Mouse (Mus musculus): ENCODE measurements at regions not wholly inside any gene's neighbourhood (a gene's known extent, or its start where the extent isn't known, plus 50 kb on each side); places are given as distances from the start of the nearest gene placed in this dataset.

DNA sequence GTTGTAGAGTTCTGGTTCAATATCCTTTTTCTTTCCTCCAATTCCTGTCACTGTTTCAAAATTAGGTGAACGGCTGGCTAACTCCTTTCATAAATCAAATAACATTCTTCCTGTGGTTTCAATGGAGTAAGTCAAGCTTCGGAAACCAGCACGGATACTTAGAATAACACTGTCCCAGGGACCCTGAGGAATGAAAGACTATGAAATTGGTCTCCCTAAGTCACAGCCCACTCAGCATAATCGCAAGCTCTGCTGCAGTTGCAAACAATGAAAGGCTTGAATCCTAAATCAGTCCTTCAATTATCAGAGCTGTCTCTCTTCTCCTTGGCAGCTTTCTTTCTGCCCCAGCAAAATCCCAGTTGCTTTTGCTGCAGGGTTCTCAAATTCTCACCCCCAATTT is 475.8 kb downstream of the Rps29 start:
- no peak for DNase-seq (ENCODE audit: low spot score)

DNA sequence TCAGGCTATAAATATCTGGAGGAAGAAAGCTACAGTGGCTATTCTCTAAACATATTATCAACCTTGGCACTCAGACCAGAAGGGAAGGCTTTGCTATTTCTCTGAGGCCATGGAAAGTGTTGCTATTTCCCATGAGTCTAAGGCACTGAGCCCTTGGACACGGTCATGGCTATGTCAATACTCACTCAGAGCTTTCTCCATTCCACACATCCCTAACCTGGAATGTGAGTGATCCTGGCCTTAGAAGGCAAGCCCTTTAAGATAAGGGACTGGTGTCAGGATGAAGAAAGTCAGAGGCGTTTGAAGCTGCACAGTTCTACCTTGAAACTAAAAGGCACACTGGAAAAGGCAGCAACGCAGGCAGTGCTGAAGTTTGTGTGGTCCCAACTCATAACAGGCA is 478.3 kb downstream of the Rps29 start:
- no peak for DNase-seq (ENCODE audit: low spot score)

DNA sequence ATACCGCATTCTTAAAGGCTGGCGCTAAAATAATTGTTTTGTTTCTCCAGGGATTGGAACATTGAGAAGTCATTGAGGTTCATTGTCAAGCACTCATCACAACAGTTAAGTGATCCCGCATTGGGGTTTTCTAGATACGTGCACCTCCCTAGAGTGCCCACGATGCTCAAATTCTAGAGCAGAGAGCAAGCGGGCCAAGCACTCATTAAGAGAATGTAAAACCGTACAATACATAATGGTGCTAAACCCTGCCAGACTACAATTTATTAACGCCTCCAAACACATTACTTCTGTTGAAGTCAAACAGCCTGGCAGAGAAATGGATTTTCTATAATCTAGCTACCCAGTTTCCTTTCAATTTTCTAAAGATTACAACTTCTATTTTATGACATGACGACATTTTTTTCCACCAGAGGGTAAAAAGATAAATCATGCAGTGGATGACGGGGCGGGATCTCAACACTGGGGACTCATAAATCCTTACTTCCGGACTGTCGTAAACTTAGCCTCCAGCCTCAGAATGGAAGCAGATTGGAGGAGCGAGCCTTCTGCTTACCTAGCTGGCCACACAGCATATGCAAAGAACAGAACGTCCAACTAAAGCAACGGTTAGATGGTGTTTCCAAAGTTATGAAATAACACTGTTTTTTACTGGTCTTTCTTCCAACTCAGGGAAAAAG is 482.8 kb downstream of the Rps29 start:
- no peak for DNase-seq (ENCODE audit: low spot score)

DNA sequence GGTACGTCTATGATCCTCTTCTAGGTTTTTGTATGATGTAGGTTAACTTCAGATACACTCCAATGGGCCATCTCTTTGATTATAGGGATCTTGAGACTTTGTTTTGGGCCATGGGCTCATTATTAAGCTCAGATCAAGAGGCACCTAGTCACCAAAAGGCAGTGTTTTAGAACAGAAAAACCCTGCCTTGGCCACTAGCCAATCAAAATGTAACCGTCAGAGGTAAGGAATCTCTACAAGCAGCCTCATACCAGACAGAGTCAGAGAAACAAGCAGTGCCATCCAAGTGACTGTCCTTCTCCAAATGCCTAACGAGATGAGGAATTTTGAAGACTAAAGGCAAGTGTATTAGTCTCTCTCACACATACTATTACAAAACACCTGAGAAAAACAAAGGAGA is 487.0 kb downstream of the Rps29 start:
- no peak for DNase-seq (ENCODE audit: low spot score)

DNA sequence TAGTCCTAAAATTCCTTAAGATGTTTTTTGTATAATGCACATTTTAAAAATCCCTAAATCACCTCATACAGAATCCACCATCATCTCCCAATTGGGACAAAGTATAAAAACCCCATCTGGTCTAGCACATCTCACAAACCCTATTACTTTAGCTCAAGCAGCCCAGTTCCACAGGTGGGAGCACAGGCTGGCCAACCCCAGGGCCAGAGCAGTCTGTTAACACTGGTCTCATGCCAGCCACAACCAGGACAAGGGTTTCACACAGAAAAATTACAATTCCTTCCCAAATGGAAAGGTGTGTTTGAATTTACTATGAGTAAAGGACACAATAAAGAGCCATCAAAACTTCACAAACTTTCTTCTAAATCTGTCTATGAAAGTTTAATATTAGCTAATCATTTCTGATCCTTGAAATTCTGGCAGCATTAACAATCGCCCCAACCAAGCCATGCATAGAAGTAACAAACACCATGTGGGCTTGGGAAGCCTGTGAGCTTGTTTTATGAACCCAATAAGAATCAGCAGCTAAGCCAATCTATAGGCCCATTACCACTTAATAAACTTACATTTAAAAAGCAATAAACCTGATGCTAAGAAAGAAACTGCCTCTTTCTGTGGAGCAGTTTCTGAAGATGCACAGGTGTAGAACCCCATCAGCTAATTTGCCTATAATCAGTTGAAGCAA is 512.9 kb downstream of the Rps29 start:
- no peak for DNase-seq (ENCODE audit: low spot score)

DNA sequence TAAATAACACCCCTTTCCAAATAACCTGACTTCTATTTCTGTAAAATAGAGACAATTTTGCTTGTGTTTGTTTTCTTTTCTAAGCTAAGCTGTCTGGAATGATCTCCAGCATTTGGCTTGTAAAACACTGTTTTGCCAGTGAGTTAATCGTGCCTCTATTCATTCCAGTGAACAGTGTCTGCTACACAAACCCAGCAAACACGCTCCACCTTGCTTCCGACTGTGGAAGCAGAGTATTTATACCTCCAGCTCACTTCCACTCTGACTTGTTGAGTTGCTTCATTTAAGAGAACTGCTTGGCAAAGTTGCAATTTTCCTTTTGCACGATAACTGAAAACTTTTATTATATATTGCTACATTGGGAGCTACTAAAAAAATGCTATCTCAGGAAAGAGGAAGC is 515.3 kb downstream of the Rps29 start:
- no peak for DNase-seq (ENCODE audit: low spot score)

DNA sequence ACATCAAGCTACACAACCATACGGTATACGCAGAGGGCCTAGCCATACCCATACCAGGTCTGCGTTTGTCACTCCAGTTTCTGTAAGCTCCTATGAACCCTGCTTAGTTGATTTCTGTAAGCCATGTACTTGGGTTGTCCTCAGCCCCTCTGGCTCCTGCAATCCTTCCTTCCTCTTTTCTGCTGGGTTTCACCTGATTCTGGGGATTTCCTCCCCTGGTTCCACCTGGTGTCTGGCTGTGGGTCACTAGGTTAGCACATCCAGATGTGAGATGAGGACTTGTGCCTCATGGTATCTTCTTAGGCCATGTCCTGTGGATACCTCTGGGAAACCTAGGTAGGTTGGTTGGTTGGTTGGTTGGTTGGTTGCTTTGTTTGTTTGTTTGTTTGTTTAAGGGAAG is 526.5 kb downstream of the Rps29 start:
- no peak for DNase-seq (ENCODE audit: low spot score)

DNA sequence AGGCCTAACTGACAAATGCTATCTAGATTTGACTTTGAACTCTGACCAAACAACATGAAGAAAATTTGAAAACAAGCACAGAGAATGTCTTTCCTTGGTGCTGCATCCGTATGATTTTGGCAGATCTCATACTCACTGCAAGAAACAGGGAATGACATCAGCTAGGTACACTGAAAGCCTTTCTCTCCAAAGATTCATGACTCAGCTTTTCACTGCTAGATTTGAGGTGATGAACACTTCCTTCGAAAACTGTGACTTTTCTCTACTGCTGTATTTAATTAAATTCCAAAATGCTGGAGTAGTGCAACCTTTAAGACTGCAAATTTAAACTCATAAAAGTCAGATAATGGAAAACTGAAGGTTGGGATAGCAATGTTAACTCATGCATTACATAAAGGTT is 540.6 kb downstream of the Rps29 start:
- no peak for DNase-seq (ENCODE audit: low spot score)

DNA sequence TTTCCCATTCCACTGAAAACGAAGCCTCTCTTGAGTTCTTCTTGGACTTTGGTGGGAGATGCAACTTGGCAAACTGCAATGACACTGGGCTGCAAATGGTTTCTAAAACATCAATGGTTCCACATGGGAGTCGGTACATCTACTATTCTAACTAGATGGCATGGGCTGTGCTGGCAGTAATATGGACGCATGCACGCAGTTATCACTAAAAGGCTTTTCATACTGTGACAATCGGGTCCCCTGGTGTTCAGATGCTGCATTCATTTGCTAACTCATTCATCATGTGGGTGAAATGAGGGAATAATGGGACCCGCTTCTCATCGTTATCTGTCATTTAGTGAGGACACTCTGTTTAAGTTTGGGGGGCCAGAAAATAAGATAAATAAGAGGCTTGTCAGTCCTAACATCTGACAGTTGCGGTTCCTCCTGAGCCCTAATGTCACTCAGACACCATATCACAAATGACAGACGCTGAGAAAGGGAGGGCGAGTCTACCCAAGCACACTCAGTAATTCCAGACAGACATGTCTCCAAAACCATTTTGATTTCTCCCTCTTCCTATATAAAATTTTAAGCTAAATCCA is 553.5 kb downstream of the Rps29 start:
- no peak for DNase-seq (ENCODE audit: low spot score)

DNA sequence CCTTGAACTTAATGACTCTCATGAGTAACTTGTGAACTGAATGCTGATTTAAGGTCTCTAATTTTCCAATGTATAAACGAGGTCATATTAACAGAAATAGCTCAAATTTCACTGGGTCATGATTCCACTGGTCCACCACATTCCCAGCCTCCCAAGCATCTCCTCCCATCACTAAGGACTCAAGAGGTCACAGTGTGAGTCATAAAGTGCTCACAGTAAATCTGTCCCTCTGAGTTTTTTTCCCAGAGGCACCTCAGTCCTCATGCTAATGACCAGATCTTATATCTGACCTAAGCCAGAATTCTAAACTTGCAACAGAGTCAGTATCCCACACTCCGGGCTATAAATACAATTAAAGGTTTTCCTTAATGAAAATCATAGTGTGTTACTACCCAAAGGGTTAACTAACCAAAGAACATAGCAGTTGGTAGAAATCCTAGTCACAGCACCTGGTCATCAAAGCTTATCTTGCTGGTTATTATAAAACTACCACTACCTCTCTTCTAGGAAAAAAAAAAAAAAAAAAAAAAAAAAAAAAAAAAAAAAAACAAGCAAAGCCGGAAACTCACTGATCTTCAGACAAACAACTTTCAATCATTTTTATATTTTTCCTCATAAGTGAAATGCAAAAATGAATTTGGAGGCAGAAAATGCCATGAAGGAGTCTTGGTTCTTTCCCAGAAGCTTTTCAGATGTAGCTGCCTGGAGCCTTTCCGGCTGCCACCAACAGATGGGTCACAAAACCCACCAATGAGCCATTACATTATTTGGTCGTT is 554.3 kb downstream of the Rps29 start:
- DNase-seq (ENCODE audit: low spot score): no peak

DNA sequence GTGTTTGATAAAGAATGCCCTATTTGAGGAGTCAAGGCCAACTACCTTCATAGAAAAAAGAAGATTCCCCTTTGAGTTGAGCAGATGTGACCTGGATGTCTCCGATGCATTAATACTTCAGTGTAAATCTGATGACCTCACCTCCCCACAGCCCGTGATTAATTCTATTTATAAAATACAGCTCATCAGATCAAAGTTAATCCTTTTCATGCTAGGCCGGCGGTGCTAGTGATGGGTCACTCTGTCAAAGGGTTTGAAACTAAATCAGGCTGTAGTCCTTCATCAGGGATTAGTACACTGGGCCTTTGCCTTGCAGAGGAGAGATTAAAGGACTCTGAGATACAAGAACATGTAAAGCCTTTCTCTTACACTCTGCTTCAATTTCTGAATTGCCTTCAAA is 556.3 kb downstream of the Rps29 start:
- no peak for DNase-seq (ENCODE audit: low spot score)

DNA sequence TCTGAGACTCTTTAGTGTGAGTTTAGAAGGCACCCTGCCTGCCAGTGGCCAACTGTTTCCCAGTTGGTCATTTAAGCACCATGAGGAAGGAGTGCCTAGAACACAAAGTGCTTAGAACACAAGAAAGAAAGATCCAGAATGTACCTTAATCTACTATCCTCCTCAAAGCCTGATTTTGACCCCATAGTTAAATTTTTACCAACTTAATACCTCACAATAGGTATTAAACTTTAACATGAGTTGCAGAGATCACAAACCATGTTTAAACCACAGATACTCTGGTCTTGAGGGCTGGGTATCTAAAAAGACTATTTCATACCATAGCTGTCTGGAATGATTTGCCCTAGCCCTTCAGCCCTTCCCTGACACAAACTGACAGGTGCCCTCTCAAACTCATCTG is 557.6 kb downstream of the Rps29 start:
- no peak for DNase-seq (ENCODE audit: low spot score)

DNA sequence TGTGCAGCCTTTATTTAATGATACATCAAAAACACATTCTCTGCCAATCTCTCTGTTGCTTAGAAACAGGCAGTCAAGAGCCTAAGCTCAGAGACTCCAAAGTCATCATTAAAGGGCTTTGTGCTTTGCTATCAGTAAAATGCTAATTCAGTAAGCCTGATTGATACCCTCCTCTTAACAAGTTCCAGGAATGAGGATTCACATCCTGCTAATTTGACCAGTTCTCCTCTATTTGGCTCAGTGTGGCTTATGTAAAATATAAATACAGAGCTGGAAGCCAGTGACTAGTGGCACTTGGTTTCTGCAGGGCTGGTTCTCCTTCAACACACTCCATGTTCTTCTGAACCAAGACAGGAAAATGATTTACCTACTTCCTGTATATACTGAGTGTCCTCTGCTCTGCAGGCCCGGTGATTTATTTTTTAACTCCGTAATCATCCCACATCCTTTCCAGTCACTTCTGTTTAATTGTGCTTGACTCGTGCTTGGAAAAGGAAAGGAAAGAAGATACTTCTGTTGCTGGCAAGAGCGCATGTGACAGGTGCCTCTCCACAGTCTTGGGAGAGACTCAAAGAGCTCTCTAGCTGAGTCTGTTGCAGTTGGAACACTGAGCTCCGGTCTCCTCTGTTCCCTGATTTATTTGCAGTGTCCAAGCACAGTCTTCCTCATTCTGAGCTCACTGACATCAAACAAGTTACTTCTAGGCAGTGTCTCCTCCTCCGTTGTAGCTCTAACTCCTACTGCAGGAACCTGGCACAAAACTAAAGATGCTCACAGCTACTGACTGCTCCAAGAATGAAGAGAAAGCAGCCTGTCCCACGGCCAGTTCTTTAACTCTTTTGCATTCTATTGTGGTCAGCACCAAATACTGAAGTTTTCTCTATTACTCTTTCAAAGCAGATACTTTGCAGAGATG is 559.0 kb downstream of the Rps29 start:
- DNase-seq (ENCODE audit: low spot score): no peak

DNA sequence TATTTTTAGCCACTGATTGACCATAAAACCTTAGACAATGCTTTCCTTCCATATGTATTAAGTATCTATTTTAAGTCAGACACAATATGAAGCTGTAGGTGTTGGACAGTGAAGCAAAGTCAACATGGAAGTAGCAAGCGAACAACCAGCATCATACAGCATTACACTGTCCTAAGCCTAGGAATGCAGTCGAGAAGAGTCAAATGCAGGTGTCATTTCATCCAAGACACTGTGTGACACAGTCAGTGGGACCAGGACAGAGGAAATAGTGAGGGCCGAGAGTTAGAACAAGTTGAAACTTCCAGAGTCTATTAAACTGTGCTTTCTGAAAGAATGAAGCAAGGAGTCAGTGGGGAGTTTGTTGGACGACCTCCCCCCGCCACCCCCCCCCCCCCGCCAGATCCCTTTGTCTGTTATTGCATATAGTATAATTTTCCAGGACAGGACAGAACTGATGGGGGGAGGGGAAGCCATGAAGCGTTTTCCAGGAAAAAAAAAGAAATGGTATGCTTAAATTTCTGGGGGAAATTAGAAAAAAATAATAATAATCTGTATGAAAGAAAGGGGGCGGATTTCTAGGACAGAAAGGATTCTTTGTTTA is 559.9 kb downstream of the Rps29 start:
- no peak for DNase-seq (ENCODE audit: low spot score)

DNA sequence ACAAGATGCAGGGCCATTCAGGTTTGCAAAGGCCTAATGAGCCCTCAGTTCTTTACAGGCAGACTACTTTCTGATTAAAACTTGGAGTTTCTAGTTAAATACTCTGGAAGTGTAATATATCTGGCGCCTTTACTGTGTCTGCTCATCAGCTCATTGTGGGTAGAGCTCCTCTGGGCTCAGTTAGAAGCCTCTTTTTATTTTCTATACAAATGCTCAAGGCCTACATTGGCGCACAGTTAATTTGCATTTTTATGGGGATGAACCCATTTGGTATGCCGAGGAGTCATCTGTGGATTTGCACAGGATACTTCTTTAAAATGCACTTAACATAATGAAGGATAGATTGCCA is 573.5 kb downstream of the Rps29 start:
- DNase-seq (ENCODE audit: low spot score): no peak

DNA sequence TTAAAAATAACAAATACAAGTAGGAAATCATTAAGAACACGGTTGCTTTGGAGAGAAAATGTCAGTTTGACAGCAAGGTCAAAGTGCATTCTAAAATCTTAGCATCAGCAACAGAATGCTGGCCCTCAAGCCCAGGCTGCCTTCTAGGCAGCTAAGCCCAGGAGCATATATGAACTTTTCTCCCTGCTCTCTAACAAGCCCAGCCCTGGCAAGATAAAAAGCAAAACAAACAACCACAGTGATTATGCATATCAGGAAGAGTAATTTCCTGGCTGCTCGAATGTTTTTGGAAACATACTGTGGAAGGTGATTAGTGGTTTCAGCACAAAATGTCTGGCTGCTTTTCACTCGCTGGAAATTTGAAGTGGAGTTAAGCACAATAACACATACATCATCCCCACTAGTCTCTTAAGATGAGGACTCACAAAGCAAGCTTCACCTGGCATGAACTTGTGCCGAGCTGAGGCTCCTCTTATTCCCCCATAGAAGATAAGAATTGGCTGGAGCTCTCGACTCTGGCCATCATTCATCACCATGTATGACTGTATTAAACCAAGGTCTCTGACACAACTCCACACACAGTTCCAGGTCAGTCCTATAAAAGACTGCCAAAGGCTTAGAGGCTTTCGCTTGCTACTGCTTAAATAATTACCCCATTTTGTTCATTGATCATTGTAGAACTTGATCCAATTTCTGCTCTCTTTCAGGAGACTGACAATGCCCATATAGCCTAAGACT is 574.0 kb downstream of the Rps29 start:
- no peak for DNase-seq (ENCODE audit: low spot score)

DNA sequence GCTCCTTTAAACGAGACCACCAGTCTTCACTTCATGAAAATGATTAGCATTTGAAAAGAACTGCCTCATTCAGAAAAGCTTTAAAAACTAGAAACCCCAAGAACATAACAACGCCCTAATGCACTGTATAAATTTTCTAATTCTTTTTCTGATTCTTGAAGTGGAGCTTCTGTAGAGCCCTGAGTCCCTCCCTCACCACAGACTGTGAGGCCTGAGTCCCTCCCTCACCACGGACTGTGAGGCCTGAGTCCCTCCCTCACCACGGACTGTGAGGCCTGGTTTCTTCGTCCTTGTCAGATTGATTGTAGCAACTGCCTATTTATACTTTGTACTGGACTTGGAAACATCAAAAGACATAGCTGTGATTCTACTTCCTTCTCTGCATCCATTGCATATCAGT is 579.1 kb downstream of the Rps29 start:
- DNase-seq (ENCODE audit: low spot score): no peak

DNA sequence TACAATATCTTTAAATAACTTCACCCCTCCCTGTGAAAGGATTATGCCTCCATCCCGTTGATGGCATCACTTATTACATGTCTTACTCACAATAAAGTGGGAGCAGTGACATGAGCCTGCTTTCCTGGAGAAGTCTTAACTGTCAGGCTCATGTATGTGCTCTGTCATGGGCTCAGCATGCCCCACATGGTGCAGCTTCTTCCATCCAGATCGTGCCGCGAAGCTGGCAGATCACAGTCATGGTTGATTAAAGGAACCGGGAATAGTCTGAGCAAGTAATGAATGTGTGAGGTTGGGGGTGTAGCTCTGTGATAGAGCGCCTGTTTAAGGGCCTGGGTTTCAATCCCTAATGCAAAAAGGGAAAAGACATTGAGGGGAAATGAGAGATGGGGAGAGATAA is 581.5 kb downstream of the Rps29 start:
- DNase-seq (ENCODE audit: low spot score): no peak

DNA sequence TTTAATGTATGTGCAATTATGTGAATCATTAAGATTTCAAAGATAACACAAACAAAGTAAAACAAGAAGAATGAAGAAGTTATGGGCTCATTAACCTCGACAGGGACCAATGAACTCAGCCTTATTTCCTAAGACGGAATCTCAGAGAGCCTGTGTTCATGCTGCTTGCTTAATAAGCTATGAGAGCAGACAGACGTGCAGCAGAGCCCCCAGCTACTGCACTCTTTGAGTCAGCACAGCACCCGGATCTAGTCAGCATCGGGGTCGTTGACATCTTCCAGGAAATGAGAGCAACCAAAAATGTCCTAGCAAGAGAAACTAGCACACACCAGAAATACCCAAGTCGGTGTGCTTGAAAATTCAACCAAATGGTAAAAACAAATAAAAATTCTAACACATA is 582.1 kb downstream of the Rps29 start:
- DNase-seq (ENCODE audit: low spot score): no peak

DNA sequence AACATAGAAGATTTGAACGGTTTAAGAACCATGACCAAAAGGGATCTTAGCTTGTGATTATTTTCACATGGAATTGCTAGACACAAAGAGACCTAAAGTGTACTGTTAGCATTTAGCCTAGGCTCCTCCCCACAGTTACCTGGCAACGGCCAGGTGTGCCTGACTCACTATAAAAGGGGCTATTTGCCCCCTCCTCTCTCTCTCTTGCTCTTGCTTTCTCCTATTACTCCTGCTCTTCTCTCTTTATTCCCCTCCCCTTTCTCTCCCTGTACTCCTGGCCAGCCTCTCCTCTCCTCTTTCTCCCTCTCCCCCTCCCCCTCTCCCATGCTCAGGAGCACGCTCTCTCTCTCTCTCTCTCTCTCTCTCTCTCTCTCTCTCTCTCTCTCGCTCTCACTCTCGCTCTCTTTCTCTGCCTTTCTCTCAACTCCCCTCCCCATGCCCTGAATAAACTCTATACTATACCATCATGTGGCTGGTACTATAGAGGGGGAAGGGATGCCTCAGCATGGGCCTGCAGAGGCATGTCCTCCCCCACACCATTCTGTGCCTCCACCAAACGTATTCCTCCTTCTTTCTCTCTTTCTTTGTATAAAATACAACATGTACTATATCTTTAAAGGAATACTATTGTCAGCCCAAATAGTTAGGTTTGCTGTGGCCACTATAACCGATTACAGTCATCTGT is 603.9 kb downstream of the Rps29 start:
- DNase-seq (ENCODE audit: low spot score): no peak
